Mouse (Mus musculus) midbrain, embryonic 11.5 days (tissue): ENCODE measurements around the gene Agpat1. TPM values are rescaled to one million over a fixed set of nuclear protein-coding genes. Genes with fewer than 3 reads are reported as not detected.

ENCODE experiments used
- ATAC-seq: fragments of 200-750 bp; cut with Nextera tagmentation; 2 replicates; pipeline ENCODE4 v1.8.0; 2017; ENCODE audit warnings: moderate TSS enrichment, moderate library complexity; ENCODE audit not compliant: low FRiP score
- DNase-seq: peaks from one replicate; pipeline ENCODE4 v3.0.0; 2015; ENCODE audit warnings: low spot score; ENCODE audit errors: missing footprints
- H3K27ac ChIP-seq: fragments of 300-500 bp; sonication (generic); 2 replicates; pipeline ENCODE4 v1.5.1; 2014; ENCODE audit warnings: low read depth, low read length
- H3K27me3 ChIP-seq: fragments of 300-500 bp; sonication (generic); 2 replicates; pipeline ENCODE4 v1.6.1; 2014; ENCODE audit warnings: mild to moderate bottlenecking, low read length, moderate library complexity, mixed read lengths; ENCODE audit not compliant: control insufficient read depth, insufficient read depth
- H3K36me3 ChIP-seq: fragments of 300-500 bp; sonication (generic); 2 replicates; pipeline ENCODE4 v1.6.1; 2014; ENCODE audit warnings: mild to moderate bottlenecking, low read length, moderate library complexity, mixed read lengths; ENCODE audit not compliant: control insufficient read depth, insufficient read depth
- H3K4me1 ChIP-seq: fragments of 300-500 bp; sonication (generic); 2 replicates; pipeline ENCODE4 v1.6.1; 2014; ENCODE audit warnings: low read length; ENCODE audit not compliant: control insufficient read depth, insufficient read depth
- H3K4me2 ChIP-seq: fragments of 300-500 bp; sonication (generic); 2 replicates; pipeline ENCODE4 v1.6.1; 2014; ENCODE audit warnings: mild to moderate bottlenecking, moderate library complexity
- H3K4me3 ChIP-seq: fragments of 300-500 bp; sonication (generic); 2 replicates; pipeline ENCODE4 v1.5.1; 2014; ENCODE audit warnings: low read depth, low read length
- H3K9ac ChIP-seq: fragments of 300-500 bp; sonication (generic); 2 replicates; pipeline ENCODE4 v1.6.1; 2014; ENCODE audit warnings: low read length
- H3K9me3 ChIP-seq: fragments of 300-500 bp; sonication (generic); 2 replicates; pipeline ENCODE4 v1.6.1; 2016; ENCODE audit warnings: low read length; ENCODE audit not compliant: control insufficient read depth
- WGBS: fragments of 180-500 bp; shearing (Covaris S2); extraction: QIAGEN DNeasy Blood & Tissue Kit; methylation state at CpG from one replicate; pipeline ENCODE4 v1.1.7; 2014; 5-methylcytosine and 5-hydroxymethylcytosine counted together
- polyA plus RNA-seq: library from polyadenylated mRNA; unstranded; fragments of >200 nt; fragmentation: Nextera tagmentation; extraction: Ambion mirVana; gene quantifications from 2 replicates; pipeline ENCODE4 v1.2.1, GENCODE M21; 2014

Agpat1 gene
- polyA plus RNA-seq, 1 experiment from 2014 or later: 75.3 TPM

DNA sequence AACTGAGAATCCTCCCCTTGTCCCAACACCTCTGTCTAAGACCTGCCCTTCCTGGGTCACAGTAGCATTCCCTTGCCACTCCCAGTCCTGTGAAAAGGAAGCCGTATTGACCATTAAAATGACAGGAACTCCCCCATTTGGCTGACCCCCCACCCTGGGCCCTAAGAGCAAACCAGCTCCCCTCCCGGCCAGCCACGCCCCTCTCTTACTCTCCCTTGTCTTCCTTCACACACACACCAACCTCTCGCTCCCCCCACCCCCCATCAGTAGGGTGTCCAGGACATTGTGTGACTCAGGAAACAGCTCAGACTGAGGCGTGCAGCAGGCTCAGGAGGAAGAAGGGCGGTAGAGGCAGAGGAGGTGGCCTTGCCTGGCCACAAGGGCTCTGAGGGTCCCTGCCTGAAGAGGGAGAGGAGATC, 40.0 kb upstream of the Agpat1 start, which contains the start of gene Notch4:
TSS of gene Notch4 (plus strand) at position 266 of the 419 bp plus-strand sequence.
- H3K27me3 ChIP-seq: no peaks in the 10 kb centered on the region
- no peaks in the 10 kb centered on the region for H3K9me3 ChIP-seq
- H3K9ac ChIP-seq: no peak within 1 kb of the TSS
- peak; percentile 88 for DNase-seq
- no peaks in the 10 kb centered on the region for H3K36me3 ChIP-seq
- ATAC-seq: no peak
- H3K4me1 ChIP-seq: no peaks in the 10 kb centered on the region
- no peak within 1 kb of the TSS for H3K27ac ChIP-seq
- H3K4me2 ChIP-seq: no peak within 1 kb of the TSS
- no peak within 1 kb of the TSS for H3K4me3 ChIP-seq
- WGBS: 16% methylated on average over 6 of the region's 6 CpGs

DNA sequence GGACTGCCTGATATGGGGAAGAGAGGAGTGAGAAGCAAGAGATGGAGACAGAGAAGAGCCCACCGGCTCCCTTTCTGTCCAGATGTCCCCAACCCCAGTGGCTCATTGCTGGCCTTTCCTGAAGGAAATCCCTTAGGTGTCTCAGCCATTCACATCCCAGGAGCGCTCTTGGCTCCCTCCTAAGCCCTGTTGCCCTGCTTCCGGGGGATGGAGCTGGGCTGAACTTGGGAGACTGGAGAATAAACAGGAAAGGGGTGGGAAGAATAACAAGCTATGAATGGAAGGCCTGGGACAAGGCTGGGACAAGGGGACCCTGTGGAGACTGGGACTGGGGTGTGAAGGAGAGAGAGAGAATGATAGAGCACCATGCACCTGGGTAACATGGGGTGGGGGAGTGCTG, 39.3 kb upstream of the Agpat1 start:
- DNase-seq (no peak), ATAC-seq (no peak)
- no peak overlapping the region for H3K4me2 ChIP-seq
- H3K9ac ChIP-seq: no peak overlapping the region
- no peaks in the 10 kb centered on the region for H3K9me3 ChIP-seq
- no peaks in the 10 kb centered on the region for H3K36me3 ChIP-seq
- no peak overlapping the region for H3K27ac ChIP-seq
- H3K27me3 ChIP-seq: no peaks in the 10 kb centered on the region
- H3K4me3 ChIP-seq: no peak overlapping the region
- 48% methylated on average over 3 of the region's 3 CpGs for WGBS
- H3K4me1 ChIP-seq: no peaks in the 10 kb centered on the region

DNA sequence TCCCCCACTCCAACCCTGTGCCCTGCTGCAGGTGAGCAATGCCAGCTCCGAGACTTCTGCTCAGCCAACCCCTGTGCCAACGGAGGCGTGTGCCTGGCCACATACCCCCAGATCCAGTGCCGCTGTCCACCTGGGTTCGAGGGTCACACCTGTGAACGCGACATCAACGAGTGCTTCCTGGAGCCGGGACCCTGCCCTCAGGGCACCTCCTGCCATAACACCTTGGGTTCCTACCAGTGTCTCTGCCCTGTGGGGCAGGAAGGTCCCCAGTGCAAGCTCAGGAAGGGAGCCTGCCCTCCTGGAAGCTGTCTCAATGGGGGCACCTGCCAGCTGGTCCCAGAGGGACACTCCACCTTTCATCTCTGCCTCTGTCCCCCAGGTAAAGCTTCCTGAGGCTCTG, 36.8 kb upstream of the Agpat1 start:
- Histone ChIP-seq H3K9ac (no peak overlapping the region), H3K36me3 (no peaks in the 10 kb centered on the region), H3K27ac (no peak overlapping the region), H3K9me3 (no peaks in the 10 kb centered on the region), H3K4me3 (no peak overlapping the region), H3K4me2 (no peak overlapping the region), H3K4me1 (no peaks in the 10 kb centered on the region), H3K27me3 (no peaks in the 10 kb centered on the region)
- DNase-seq: no peak
- 62% methylated on average over 9 of the region's 9 CpGs for whole genome bisulfite sequencing
- no peak for ATAC-seq

DNA sequence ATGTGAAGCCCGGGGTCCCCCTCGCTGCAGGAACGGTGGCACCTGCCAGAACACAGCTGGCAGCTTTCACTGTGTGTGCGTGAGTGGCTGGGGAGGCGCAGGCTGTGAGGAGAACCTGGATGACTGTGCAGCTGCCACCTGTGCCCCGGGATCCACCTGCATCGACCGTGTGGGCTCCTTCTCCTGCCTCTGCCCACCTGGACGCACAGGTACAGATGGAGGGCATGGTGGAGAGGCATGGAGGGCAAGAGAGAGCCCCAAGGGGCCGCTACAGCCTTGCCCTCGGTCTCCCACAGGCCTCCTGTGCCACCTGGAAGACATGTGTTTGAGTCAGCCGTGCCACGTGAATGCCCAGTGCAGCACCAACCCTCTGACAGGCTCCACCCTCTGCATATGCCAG, 35.6 kb upstream of the Agpat1 start:
- H3K4me1 ChIP-seq: no peaks in the 10 kb centered on the region
- WGBS: 81% methylated on average over 13 of the region's 13 CpGs
- H3K9ac ChIP-seq: no peak overlapping the region
- no peak overlapping the region for H3K4me2 ChIP-seq
- H3K4me3 ChIP-seq: no peak overlapping the region
- no peaks in the 10 kb centered on the region for H3K27me3 ChIP-seq
- ATAC-seq (no peak), DNase-seq (no peak)
- no peaks in the 10 kb centered on the region for H3K9me3 ChIP-seq
- no peaks in the 10 kb centered on the region for H3K36me3 ChIP-seq
- H3K27ac ChIP-seq: no peak overlapping the region

DNA sequence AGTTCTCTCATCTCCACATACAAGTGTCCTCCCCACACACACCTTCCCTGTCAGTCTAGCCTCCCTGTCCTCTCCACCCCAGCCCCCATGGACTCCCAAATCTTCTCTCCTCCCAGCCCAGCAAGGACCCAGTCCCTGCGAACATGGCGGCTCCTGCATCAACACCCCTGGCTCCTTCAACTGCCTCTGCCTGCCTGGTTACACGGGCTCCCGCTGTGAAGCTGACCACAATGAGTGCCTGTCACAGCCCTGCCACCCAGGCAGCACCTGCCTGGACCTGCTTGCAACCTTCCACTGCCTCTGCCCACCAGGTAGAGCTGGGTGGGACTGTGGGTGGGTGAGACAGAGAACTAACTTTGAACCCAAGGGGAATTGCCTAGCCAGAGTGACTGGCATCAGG, 34.1 kb upstream of the Agpat1 start:
- ATAC-seq: no peak
- Histone ChIP-seq H3K9ac (no peak overlapping the region), H3K4me3 (no peak overlapping the region), H3K27ac (no peak overlapping the region), H3K4me2 (no peak overlapping the region), H3K27me3 (no peaks in the 10 kb centered on the region), H3K4me1 (no peaks in the 10 kb centered on the region), H3K36me3 (no peaks in the 10 kb centered on the region), H3K9me3 (no peaks in the 10 kb centered on the region)
- WGBS: 66% methylated on average over 4 of the region's 4 CpGs
- DNase-seq: no peak

DNA sequence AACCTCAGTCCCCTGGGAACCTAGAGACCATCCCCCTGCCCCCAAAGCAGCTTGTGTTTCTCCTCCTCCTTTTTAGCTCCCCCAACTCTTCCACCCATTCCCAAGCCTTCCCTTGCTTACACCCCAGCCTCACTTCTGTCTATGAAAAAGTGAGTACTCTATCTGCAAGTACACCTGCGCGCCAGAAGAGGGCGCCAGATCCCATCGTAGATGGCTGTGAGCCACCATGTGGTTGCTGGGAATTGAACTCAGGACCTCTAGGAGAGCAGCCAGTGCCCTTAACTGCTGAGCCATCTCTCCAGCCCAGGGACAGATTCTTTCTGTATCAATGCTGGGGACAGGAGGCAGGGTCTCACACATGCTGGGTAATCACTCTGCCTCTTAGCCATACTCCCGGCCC, 32.2 kb upstream of the Agpat1 start:
- DNase-seq: no peak
- H3K27me3 ChIP-seq: no peaks in the 10 kb centered on the region
- no peak overlapping the region for H3K27ac ChIP-seq
- H3K4me3 ChIP-seq: no peak overlapping the region
- no peaks in the 10 kb centered on the region for H3K36me3 ChIP-seq
- 13% methylated on average over 5 of the region's 5 CpGs for WGBS
- no peaks in the 10 kb centered on the region for H3K9me3 ChIP-seq
- no peaks in the 10 kb centered on the region for H3K4me1 ChIP-seq
- H3K9ac ChIP-seq: no peak overlapping the region
- ATAC-seq: no peak
- H3K4me2 ChIP-seq: no peak overlapping the region

DNA sequence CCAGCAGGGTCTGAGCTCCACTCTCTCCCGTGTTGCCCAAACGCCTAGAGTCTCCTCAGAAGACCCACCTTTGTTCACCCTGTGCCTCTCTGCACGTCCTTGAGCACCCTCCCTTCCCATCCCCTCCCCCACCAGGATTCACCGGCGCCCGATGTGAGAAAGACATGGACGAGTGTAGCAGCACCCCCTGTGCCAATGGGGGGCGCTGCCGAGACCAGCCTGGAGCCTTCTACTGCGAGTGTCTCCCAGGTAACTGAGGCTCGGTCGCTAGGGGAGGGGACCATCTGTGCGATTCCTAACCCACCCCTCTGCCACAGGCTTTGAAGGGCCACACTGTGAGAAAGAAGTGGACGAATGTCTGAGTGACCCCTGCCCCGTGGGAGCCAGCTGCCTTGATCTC, 31.7 kb upstream of the Agpat1 start:
- H3K9me3 ChIP-seq: no peaks in the 10 kb centered on the region
- ATAC-seq: 0 out of 2 replicates have a peak, but pooled peaks have one; percentile 35
- no peaks in the 10 kb centered on the region for H3K4me1 ChIP-seq
- H3K27ac ChIP-seq: no peak overlapping the region
- WGBS: 8% methylated on average over 15 of the region's 15 CpGs
- no peak overlapping the region for H3K4me3 ChIP-seq
- H3K36me3 ChIP-seq: no peaks in the 10 kb centered on the region
- no peaks in the 10 kb centered on the region for H3K27me3 ChIP-seq
- H3K9ac ChIP-seq: no peak overlapping the region
- DNase-seq: no peak
- H3K4me2 ChIP-seq: no peak overlapping the region

DNA sequence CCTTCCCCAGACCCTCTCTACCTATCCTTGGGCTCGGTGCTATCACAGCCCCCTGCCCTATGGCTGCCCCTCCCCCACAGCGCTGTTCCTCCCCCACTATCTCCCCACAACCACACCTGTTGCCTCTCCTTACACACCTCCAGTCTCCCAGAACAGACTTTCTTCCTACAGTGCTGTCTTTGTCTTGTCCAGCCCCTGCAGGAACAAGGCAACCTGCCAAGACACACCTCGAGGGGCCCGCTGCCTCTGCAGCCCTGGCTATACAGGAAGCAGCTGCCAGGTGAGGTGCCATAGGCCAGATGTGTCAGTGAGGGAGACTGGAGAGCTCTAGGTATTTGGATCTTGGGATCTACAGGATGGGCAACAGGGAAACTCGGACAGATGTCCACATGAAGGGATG, 27.5 kb upstream of the Agpat1 start:
- no peaks in the 10 kb centered on the region for H3K27me3 ChIP-seq
- DNase-seq: no peak
- no peak for ATAC-seq
- H3K27ac ChIP-seq: no peak overlapping the region
- 74% methylated on average over 5 of the region's 5 CpGs for WGBS
- H3K36me3 ChIP-seq: no peaks in the 10 kb centered on the region
- H3K4me1 ChIP-seq: no peaks in the 10 kb centered on the region
- no peak overlapping the region for H3K4me2 ChIP-seq
- H3K4me3 ChIP-seq: no peak overlapping the region
- H3K9ac ChIP-seq: no peak overlapping the region
- no peaks in the 10 kb centered on the region for H3K9me3 ChIP-seq

DNA sequence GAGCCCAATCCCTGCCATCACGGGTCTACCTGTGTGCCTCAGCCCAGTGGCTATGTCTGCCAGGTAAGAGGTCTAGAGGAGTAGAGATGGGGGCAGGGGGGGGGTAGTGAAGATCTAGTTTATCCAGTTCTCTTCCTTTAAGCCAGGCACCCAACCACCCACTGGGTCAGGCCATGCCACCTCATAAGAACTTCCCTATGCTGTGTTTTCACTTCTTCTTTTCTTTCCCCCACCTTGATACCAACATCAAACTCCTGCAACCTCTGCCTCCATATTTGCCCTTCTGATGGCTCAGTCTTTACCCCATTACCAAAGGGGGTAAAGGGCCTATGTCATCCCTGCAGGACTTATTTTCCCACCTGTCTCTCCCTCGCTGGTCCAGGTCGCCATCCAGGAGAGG, 26.0 kb upstream of the Agpat1 start:
- Histone ChIP-seq H3K27me3 (no peaks in the 10 kb centered on the region), H3K9me3 (no peaks in the 10 kb centered on the region), H3K9ac (no peak overlapping the region), H3K4me3 (no peak overlapping the region), H3K36me3 (no peaks in the 10 kb centered on the region), H3K4me2 (no peak overlapping the region), H3K27ac (no peak overlapping the region), H3K4me1 (no peaks in the 10 kb centered on the region)
- 86% methylated on average over 3 of the region's 3 CpGs for WGBS
- ATAC-seq (no peak), DNase-seq (no peak)

DNA sequence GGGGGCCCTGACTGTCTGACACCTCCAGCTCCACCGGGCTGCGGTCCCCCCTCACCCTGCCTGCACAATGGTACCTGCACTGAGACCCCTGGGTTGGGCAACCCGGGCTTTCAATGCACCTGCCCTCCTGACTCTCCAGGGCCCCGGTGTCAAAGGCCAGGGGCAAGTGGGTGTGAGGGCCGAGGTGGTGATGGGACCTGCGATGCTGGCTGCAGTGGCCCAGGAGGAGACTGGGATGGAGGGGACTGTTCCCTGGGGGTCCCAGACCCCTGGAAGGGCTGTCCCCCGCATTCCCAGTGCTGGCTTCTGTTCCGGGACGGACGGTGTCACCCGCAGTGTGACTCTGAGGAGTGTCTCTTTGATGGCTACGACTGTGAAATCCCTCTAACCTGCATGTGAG, 21.5 kb upstream of the Agpat1 start:
- Histone ChIP-seq H3K4me1 (peaks cover 10% of the 10 kb centered on the region), H3K27ac (no peak overlapping the region), H3K27me3 (no peaks in the 10 kb centered on the region), H3K9me3 (no peaks in the 10 kb centered on the region), H3K36me3 (no peaks in the 10 kb centered on the region; the same call in 1 of the 2 replicates), H3K9ac (0 out of 2 replicates have a peak overlapping the region, but pooled peaks have one; percentile 33), H3K4me3 (no peak overlapping the region), H3K4me2 (no peak overlapping the region)
- DNase-seq: no peak
- ATAC-seq: no peak
- WGBS: 85% methylated on average over 12 of the region's 12 CpGs
